Mouse (Mus musculus) urinary bladder, postnatal 25 days (tissue): ENCODE data around the gene Aaas.
A peak's percentile ranks its signal among the peaks of the same experiment; 100 is the strongest.

Source experiments
- DNase-seq: peaks from one replicate; pipeline ENCODE4 v3.0.0; 2022; ENCODE audit warnings: low spot score

The Aaas gene

DNA sequence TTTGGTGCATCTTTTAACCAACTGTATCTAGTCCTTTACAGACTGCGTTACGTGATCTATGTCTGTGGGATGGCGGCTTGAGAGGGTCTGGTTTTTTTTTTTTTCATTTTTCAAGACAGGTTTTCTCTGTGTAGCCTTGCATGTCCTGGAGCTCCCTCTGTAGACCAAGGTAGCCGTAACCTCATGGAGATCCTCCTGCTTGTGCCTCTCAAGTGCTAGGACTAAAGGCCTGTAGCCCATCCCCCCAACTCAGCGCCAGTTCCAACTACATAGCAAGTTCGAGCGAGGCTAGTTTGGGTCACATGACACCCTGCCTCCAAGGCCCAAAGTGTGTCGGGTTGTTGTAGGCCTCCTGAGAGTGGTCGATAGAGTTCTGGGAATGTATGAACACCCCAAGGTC lies 41.9 kb downstream of the Aaas start:
- DNase-seq, result no peak

DNA sequence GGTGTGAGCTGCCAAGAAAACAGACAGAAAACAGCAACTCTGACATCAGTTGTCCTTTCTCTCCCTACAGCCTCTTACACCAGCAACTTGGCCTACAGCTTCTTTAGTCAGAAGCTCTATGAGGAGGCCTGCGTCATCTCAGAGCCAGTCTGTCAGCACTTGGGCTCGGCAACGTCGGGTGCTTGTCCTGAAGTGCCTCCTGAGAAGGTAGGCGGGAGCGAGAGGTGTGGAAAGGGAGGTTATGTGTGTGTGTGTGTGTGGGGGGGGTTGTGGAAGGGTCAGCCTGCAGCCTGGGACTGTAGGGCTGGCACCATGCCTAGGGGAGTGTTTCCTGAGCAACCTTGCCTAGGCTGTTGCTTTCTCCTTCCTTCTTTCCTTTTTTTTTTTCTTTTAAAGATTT lies 48.0 kb downstream of the Aaas start:
- DNase-seq, result no peak

DNA sequence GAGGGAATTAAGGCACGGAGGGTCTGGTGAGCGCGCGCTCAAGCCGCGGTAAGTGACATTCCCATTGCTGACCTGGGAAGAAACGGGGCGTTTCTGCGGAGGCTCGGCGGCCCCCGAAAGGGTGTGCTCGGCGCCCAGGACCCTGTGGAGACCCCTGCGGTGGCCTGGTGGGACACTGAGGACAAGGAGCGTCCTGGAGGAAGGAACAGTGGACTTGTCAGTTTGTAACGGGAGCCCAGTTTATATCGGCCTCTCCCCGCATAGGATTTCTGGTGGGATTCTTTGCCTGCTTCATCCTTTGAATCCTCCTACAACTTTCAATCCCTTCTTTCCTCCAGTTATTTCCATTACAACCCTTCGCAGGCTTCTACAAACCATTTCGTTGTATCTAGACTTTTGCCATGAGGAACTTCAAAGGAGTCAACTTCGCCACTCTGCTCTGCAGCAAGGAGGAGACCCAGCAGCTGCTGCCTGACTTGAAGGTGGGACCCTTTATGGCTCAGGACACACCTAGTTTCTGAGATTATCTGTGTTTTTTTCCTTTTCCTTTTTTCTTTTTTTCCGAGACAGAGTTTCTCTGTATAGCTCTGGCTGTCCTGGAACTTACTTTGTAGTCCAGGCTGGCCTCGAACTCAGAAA lies 54.1 kb downstream of the Aaas start:
- no peak for DNase-seq

DNA sequence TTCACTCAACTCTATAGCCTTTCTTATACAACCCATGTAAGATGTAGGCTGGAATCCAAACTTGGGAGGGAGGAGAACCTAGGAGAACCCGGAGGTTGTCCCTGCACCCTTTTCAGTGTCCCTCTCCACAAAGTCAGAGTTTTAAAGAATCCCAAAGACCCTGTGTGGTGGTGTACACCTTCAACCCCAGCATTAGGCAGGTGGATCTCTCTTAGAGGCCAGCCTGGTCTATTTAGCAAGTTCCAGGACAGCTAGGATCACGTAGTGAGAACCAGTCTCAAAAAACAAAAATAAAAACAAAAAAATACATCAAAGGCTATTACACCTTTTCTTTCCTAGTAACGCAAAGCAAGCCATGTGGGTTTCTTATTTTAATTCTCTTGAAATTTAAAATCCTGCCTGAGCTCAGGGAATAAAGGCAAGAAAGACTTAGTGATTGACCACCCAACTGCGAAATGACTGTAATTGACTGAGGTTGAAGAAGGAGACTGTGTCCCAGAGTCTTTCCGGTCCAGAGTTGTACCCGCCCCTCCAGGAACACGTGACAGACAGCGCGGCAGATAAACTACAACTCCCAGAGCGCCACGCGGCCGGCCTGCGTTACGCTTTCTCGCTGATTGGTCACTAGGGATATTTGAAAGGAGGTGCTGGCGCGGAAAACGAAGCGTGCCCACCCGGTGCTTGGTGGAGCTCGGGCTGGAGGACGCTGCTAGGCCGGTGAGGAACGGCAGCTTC lies 54.8 kb downstream of the Aaas start, which contains the start of gene Espl1:
TSS of gene Espl1 (plus strand) at position 634 of the 735 bp plus-strand sequence.
- peak; percentile 88 for DNase-seq
